Comparison of ENCODE assay signal across 31 mouse cellular contexts in the genomic region with DNA sequence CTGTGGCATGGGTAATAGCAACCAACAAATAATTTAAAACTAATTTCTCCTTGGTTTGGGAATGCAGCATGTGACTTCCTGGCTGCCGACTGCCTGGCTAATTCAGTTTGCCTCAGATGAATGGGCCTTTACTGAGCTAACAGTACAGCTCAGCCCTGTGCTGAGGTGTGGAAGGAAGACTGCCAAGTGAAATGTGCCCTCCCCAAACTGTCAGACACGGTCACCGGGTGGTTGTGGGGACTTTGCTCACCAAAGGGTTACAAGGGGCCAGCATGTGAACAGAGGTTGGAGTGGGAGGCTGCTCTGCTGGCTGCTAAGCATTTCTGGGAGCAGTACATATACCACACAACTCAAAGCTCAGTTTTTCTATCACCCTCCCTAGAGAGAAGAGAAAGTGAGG. TPM values are rescaled to one million over a fixed set of nuclear protein-coding genes. Genes with fewer than 3 reads are reported as not detected.
DNase-seq lines count a peak whose midpoint lies in the region; ATAC-seq and TF ChIP-seq lines count a peak whose summit lies in the region.
"Had no signal": no experiment of that assay in that cellular context is flagged by ENCODE, and none has a peak within 500 bp of the region (broad histone marks: within the 10 kb centered on the region; RNA-seq: fewer than 3 reads in every experiment).

No protein-coding gene starts in this region.

- no peak overlapping the region for H3K9ac ChIP-seq in hindbrain, postnatal 0 days (replicated peaks; ENCODE audit: low read length)
- H3K9ac ChIP-seq in hindbrain, embryonic 12.5 days: no peak overlapping the region
- no peak overlapping the region for H3K9ac ChIP-seq in liver, embryonic 13.5 days
- no peak overlapping the region for H3K9ac ChIP-seq in liver, embryonic 12.5 days
- no peak overlapping the region for H3K9ac ChIP-seq in intestine, postnatal 0 days (ENCODE audit: low read depth, low read length)
- H3K9ac ChIP-seq: forebrain, embryonic 12.5 days; forebrain, postnatal 0 days; heart, embryonic 12.5 days; hindbrain, embryonic 14.5 days; lung, embryonic 14.5 days; midbrain, embryonic 15.5 days; neural tube, embryonic 12.5 days had no signal

- no peaks in the 10 kb centered on the region for H3K9me3 ChIP-seq in hindbrain, postnatal 0 days (ENCODE audit: low read length)
- no peaks in the 10 kb centered on the region for H3K9me3 ChIP-seq in hindbrain, embryonic 12.5 days (replicated peaks)
- no peaks in the 10 kb centered on the region for H3K9me3 ChIP-seq in liver, embryonic 13.5 days (replicated peaks)
- no peaks in the 10 kb centered on the region for H3K9me3 ChIP-seq in liver, embryonic 12.5 days (replicated peaks)
- H3K9me3 ChIP-seq in intestine, postnatal 0 days (ENCODE audit: control insufficient read depth): no peaks in the 10 kb centered on the region
- H3K9me3 ChIP-seq: forebrain, embryonic 12.5 days; G1E; midbrain, embryonic 15.5 days; neural tube, embryonic 12.5 days had no signal

- H3K27me3 ChIP-seq in hindbrain, postnatal 0 days (ENCODE audit: insufficient read depth, low read length): no peaks in the 10 kb centered on the region
- no peaks in the 10 kb centered on the region; the same call in 1 of the 2 replicates for H3K27me3 ChIP-seq in hindbrain, embryonic 12.5 days
- no peaks in the 10 kb centered on the region for H3K27me3 ChIP-seq in liver, embryonic 13.5 days
- H3K27me3 ChIP-seq in liver, embryonic 12.5 days (replicated peaks): no peaks in the 10 kb centered on the region; the same call in 1 of the 2 replicates
- H3K27me3 ChIP-seq in intestine, postnatal 0 days (replicated peaks; ENCODE audit: control insufficient read depth, insufficient read depth, low read length): no peaks in the 10 kb centered on the region
- H3K27me3 ChIP-seq: forebrain, embryonic 12.5 days; heart, embryonic 12.5 days; midbrain, embryonic 15.5 days; neural tube, embryonic 12.5 days had no signal

- no peak overlapping the region for H3K4me2 ChIP-seq in hindbrain, postnatal 0 days (ENCODE audit: low read depth, low read length)
- H3K4me2 ChIP-seq in hindbrain, embryonic 12.5 days (replicated peaks): no peak overlapping the region
- H3K4me2 ChIP-seq in liver, embryonic 13.5 days: no peak overlapping the region
- no peak overlapping the region for H3K4me2 ChIP-seq in liver, embryonic 12.5 days
- no peak overlapping the region for H3K4me2 ChIP-seq in intestine, postnatal 0 days (replicated peaks; ENCODE audit: low read depth)
- H3K4me2 ChIP-seq: forebrain, embryonic 12.5 days; heart, embryonic 12.5 days; hindbrain, embryonic 14.5 days; lung, embryonic 14.5 days; midbrain, embryonic 15.5 days; neural tube, embryonic 12.5 days had no signal

- no peak for TF ChIP-seq CTCF in hindbrain, postnatal 0 days (IDR thresholded peaks at IDR 0.05; ENCODE audit: low read depth)
- no peak for TF ChIP-seq CTCF in intestine, postnatal 0 days (IDR thresholded peaks at IDR 0.05; ENCODE audit: low read depth)

- no peak overlapping the region for H3K27ac ChIP-seq in hindbrain, postnatal 0 days
- H3K27ac ChIP-seq in hindbrain, embryonic 12.5 days: no peak overlapping the region
- H3K27ac ChIP-seq in liver, embryonic 13.5 days: no peak overlapping the region
- H3K27ac ChIP-seq in liver, embryonic 12.5 days: no peak overlapping the region
- no peak overlapping the region for H3K27ac ChIP-seq in intestine, postnatal 0 days (ENCODE audit: low read depth, low read length)
- H3K27ac ChIP-seq: forebrain, embryonic 12.5 days; heart, adult 2 months; hindbrain, embryonic 14.5 days; midbrain, embryonic 15.5 days; neural tube, embryonic 12.5 days had no signal

- H3K36me3 ChIP-seq in hindbrain, postnatal 0 days (ENCODE audit: insufficient read depth, low read length): no peaks in the 10 kb centered on the region
- no peaks in the 10 kb centered on the region for H3K36me3 ChIP-seq in hindbrain, embryonic 12.5 days
- H3K36me3 ChIP-seq in liver, embryonic 13.5 days: no peaks in the 10 kb centered on the region
- no peaks in the 10 kb centered on the region for H3K36me3 ChIP-seq in liver, embryonic 12.5 days
- no peaks in the 10 kb centered on the region for H3K36me3 ChIP-seq in intestine, postnatal 0 days (ENCODE audit: control insufficient read depth, insufficient read depth)
- H3K36me3 ChIP-seq: forebrain, embryonic 12.5 days; G1E; heart, embryonic 12.5 days; midbrain, embryonic 15.5 days; neural tube, embryonic 12.5 days had no signal

- H3K4me1 ChIP-seq in hindbrain, postnatal 0 days (ENCODE audit: insufficient read depth, low read length): no peaks in the 10 kb centered on the region
- H3K4me1 ChIP-seq in hindbrain, embryonic 12.5 days: no peaks in the 10 kb centered on the region
- no peaks in the 10 kb centered on the region for H3K4me1 ChIP-seq in liver, embryonic 13.5 days (replicated peaks)
- H3K4me1 ChIP-seq in liver, embryonic 12.5 days: 0 out of 2 replicates have a peak, but pooled peaks cover 3% of the 10 kb centered on the region
- H3K4me1 ChIP-seq in intestine, postnatal 0 days (replicated peaks; ENCODE audit: control insufficient read depth, insufficient read depth, low read length): no peaks in the 10 kb centered on the region
- H3K4me1 ChIP-seq: forebrain, embryonic 12.5 days; heart, embryonic 12.5 days; midbrain, embryonic 15.5 days; neural tube, embryonic 12.5 days had no signal

- peak; percentile 5 for DNase-seq in hindbrain, postnatal 0 days (ENCODE audit: low spot score)
- DNase-seq in liver, embryonic 13.5 days: no peak
- DNase-seq in kidney, postnatal 14 days: peak; percentile 58
- no peak for DNase-seq in yolk sac, embryonic 10.5 days (ENCODE audit: low spot score)
- DNase-seq: adrenal gland, postnatal 14 days; cerebellum, adult 11-12 months; cerebellum, adult 9-11 months; embryo, embryonic 11 days; forebrain, postnatal 0 days; heart, adult 2 months; heart, postnatal 4 days; left cerebral cortex, postnatal 4 days; lung, embryonic 14.5 days; lung, postnatal 14 days; thymus, adult 2 months; thymus, postnatal 36 days had no signal

- WGBS in hindbrain, postnatal 0 days: 63% methylated on average over 3 of the region's 3 CpGs
- 81% methylated on average over 3 of the region's 3 CpGs for WGBS in hindbrain, embryonic 12.5 days
- WGBS in liver, embryonic 13.5 days (ENCODE audit: insufficient replicate concordance): 68% methylated on average over 3 of the region's 3 CpGs
- 66% methylated on average over 3 of the region's 3 CpGs for WGBS in liver, embryonic 12.5 days (ENCODE audit: insufficient replicate concordance)
- 68% methylated on average over 3 of the region's 3 CpGs for WGBS in intestine, postnatal 0 days

- no peak overlapping the region for H3K4me3 ChIP-seq in hindbrain, postnatal 0 days (ENCODE audit: low read length)
- no peak overlapping the region for H3K4me3 ChIP-seq in hindbrain, embryonic 12.5 days
- H3K4me3 ChIP-seq in liver, embryonic 13.5 days (replicated peaks): no peak overlapping the region
- H3K4me3 ChIP-seq in liver, embryonic 12.5 days: no peak overlapping the region
- H3K4me3 ChIP-seq in intestine, postnatal 0 days (ENCODE audit: low read depth, low read length): no peak overlapping the region
- H3K4me3 ChIP-seq: forebrain, embryonic 12.5 days; heart, adult 2 months; heart, embryonic 12.5 days; midbrain, embryonic 15.5 days; neural tube, embryonic 12.5 days had no signal

- ATAC-seq in hindbrain, postnatal 0 days: no peak
- no peak for ATAC-seq in hindbrain, embryonic 12.5 days (ENCODE audit: low FRiP score)
- 0 out of 2 replicates have a peak, but pooled peaks have one; percentile 29 for ATAC-seq in liver, embryonic 13.5 days (ENCODE audit: low read depth)
- no peak for ATAC-seq in liver, embryonic 12.5 days
- no peak for ATAC-seq in intestine, postnatal 0 days
- ATAC-seq: forebrain, postnatal 0 days; inflammation-experienced regulatory T-cells, adult 6 months; midbrain, embryonic 15.5 days had no signal

RNA-seq across cellular contexts. Expression of gene Colq, which starts 3.5 kb away (rescaled TPM):
- total RNA-seq in hindbrain, postnatal 0 days (2014; rRNA removed): 0.47 and 0.63 TPM in 2 replicates
- polyA plus RNA-seq in hindbrain, postnatal 0 days (2015; fragmentation: Nextera tagmentation; extraction: Ambion mirVana): 0.79 and 0.80 TPM in 2 replicates
- polyA plus RNA-seq in hindbrain, embryonic 12.5 days (2016; fragmentation: Nextera tagmentation; extraction: Ambion mirVana): 0.18 and 0.65 TPM in 2 replicates
- polyA plus RNA-seq in liver, embryonic 13.5 days (2015; fragmentation: Nextera tagmentation; extraction: Ambion mirVana): 0.08 and 0.10 TPM in 2 replicates
- polyA plus RNA-seq in liver, embryonic 12.5 days (2016; fragmentation: Nextera tagmentation; extraction: Ambion mirVana): 0.05 and 0.22 TPM in 2 replicates
- 0.66 and 0.68 TPM in 2 replicates for polyA plus RNA-seq in intestine, postnatal 0 days (2015; fragmentation: Nextera tagmentation; extraction: Ambion mirVana)
- polyA plus RNA-seq: G1E; midbrain, embryonic 15.5 days had no signal

RNA-seq across cellular contexts. Expression of gene Gm49387, which starts 46.0 kb away (rescaled TPM):
- total RNA-seq in hindbrain, postnatal 0 days (2014; rRNA removed): not detected in 2 replicates
- 1.2 TPM in 1 of 2 replicates, not detected in the other for polyA plus RNA-seq in hindbrain, postnatal 0 days (2015; fragmentation: Nextera tagmentation; extraction: Ambion mirVana)
- polyA plus RNA-seq in hindbrain, embryonic 12.5 days (2016; fragmentation: Nextera tagmentation; extraction: Ambion mirVana): 0.93 TPM in 1 of 2 replicates, not detected in the other
- polyA plus RNA-seq in liver, embryonic 13.5 days (2015; fragmentation: Nextera tagmentation; extraction: Ambion mirVana): 0.69 TPM in 1 of 2 replicates, not detected in the other
- polyA plus RNA-seq in liver, embryonic 12.5 days (2016; fragmentation: Nextera tagmentation; extraction: Ambion mirVana): 0.37 and 1.3 TPM in 2 replicates
- polyA plus RNA-seq in intestine, postnatal 0 days (2015; fragmentation: Nextera tagmentation; extraction: Ambion mirVana): 0.94 TPM in 1 of 2 replicates, not detected in the other
- total RNA-seq: forebrain, postnatal 0 days; G1E; gastrocnemius, adult 8-10 months; gastrocnemius, postnatal 4 days; layer of hippocampus, adult 8-10 months; layer of hippocampus, postnatal 25 days; left cerebral cortex, adult 8-10 months; left cerebral cortex, postnatal 4 days had no signal
- polyA plus RNA-seq: G1E; hindbrain, embryonic 14.5 days; thymus, adult 2 months had no signal

RNA-seq across cellular contexts. Expression of gene Btd, which starts 46.1 kb away (rescaled TPM):
- 30.8 and 42.4 TPM in 2 replicates for total RNA-seq in hindbrain, postnatal 0 days (2014; rRNA removed)
- 22.4 and 24.5 TPM in 2 replicates for polyA plus RNA-seq in hindbrain, postnatal 0 days (2015; fragmentation: Nextera tagmentation; extraction: Ambion mirVana)
- 20.2 and 20.8 TPM in 2 replicates for polyA plus RNA-seq in hindbrain, embryonic 12.5 days (2016; fragmentation: Nextera tagmentation; extraction: Ambion mirVana)
- 8.9 TPM in 2 replicates for polyA plus RNA-seq in liver, embryonic 13.5 days (2015; fragmentation: Nextera tagmentation; extraction: Ambion mirVana)
- polyA plus RNA-seq in liver, embryonic 12.5 days (2016; fragmentation: Nextera tagmentation; extraction: Ambion mirVana): 8.8 and 9.6 TPM in 2 replicates
- polyA plus RNA-seq in intestine, postnatal 0 days (2015; fragmentation: Nextera tagmentation; extraction: Ambion mirVana): 45.5 and 48.5 TPM in 2 replicates

RNA-seq across cellular contexts. Expression of gene Hacl1, which starts 46.4 kb away (rescaled TPM):
- total RNA-seq in hindbrain, postnatal 0 days (2014; rRNA removed): 6.3 and 12.8 TPM in 2 replicates
- 10.9 and 11.3 TPM in 2 replicates for polyA plus RNA-seq in hindbrain, postnatal 0 days (2015; fragmentation: Nextera tagmentation; extraction: Ambion mirVana)
- polyA plus RNA-seq in hindbrain, embryonic 12.5 days (2016; fragmentation: Nextera tagmentation; extraction: Ambion mirVana): 6.9 and 11.5 TPM in 2 replicates
- polyA plus RNA-seq in liver, embryonic 13.5 days (2015; fragmentation: Nextera tagmentation; extraction: Ambion mirVana): 8.1 and 9.6 TPM in 2 replicates
- 7.4 and 9.8 TPM in 2 replicates for polyA plus RNA-seq in liver, embryonic 12.5 days (2016; fragmentation: Nextera tagmentation; extraction: Ambion mirVana)
- 35.5 and 41.3 TPM in 2 replicates for polyA plus RNA-seq in intestine, postnatal 0 days (2015; fragmentation: Nextera tagmentation; extraction: Ambion mirVana)

Comparison
In these comparisons a context has a peak if more than half of its experiments do, and no peak if none do; other contexts are left out.
1. DNase-seq: peak in hindbrain, postnatal 0 days (single experiment) and kidney, postnatal 14 days (single experiment); none in liver, embryonic 13.5 days (single experiment) and yolk sac, embryonic 10.5 days (single experiment).